Mouse (Mus musculus): ENCODE measurements at regions not wholly inside any gene's neighbourhood (a gene's known extent, or its start where the extent isn't known, plus 50 kb on each side); places are given as distances from the start of the nearest gene placed in this dataset.
A peak's percentile ranks its signal among the peaks of the same experiment; 100 is the strongest.

GRCm38 (mm10) chr4:79530968-79531620 lies 1302.8 kb upstream of the Tyrp1 start:
- DNase-seq (ENCODE audit: low spot score) = peak; percentile 6

GRCm38 (mm10) chr4:79531769-79532168 lies 1302.2 kb upstream of the Tyrp1 start:
- DNase-seq (ENCODE audit: low spot score) = no peak

DNA sequence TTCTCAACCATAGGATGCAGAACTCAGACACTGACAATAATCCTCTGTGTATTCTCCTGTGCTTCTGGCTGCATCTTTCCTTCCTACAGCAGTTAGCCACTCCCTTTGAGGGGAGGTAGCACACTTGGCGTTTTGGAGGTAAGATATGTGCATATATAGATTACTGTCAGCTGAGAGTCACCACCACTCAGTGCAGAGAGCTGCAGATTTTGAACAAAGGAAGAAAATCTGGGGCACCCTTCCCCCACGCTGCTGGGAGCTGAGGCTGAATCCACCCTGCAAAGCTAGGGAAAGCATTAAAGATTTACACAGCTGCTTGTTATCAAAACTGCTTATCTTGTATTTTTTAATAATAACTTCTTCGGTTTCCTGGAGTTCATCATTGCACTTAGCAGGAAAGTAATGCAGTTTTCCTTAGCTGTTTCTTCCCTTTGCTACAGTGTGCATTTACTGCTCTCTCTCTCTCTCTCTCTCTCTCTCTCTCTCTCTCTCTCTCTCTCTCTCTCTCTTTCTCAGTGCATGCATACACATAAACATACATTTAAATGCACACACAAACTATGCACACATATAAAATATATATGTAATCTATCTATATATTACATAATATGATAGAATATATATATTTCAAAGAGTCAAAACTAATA lies 1301.4 kb upstream of the Tyrp1 start:
- no peak for DNase-seq (ENCODE audit: low spot score)

- DNase-seq (ENCODE audit: low spot score) = no peak
These were observed 1288.5 kb upstream of the Tyrp1 start for GRCm38 (mm10) chr4:79545461-79545860.
